Mouse (Mus musculus) testis, adult 2 months (tissue): ENCODE results near the gene Bag6. TPM values are rescaled to one million over a fixed set of nuclear protein-coding genes. Genes with fewer than 3 reads are reported as not detected.
A peak's percentile ranks its signal among the peaks of the same experiment; 100 is the strongest.
"Not testable (repeated sequence)": the region's sequence is repeated elsewhere in the genome, so short reads cannot be mapped to it uniquely, and the experiment has no call there.

Experiments used
- H3K27ac ChIP-seq: fragments of 200-500 bp; 2 replicates; pipeline ENCODE4 v1.5.1; 2012; ENCODE audit warnings: low read depth, low read length; ENCODE audit not compliant: control insufficient read depth, insufficient read depth
- H3K27me3 ChIP-seq: fragments of 200-500 bp; 2 replicates; pipeline ENCODE4 v1.6.1; 2012; ENCODE audit warnings: mild to moderate bottlenecking, low read length, moderate library complexity; ENCODE audit not compliant: control insufficient read depth, insufficient read depth
- H3K36me3 ChIP-seq: fragments of 200-500 bp; 2 replicates; pipeline ENCODE4 v1.6.1; 2012; ENCODE audit warnings: mild to moderate bottlenecking, low read length; ENCODE audit not compliant: control insufficient read depth, insufficient read depth
- H3K4me1 ChIP-seq: fragments of 200-500 bp; 2 replicates; pipeline ENCODE4 v1.6.1; 2012; ENCODE audit warnings: low read length; ENCODE audit not compliant: control insufficient read depth, insufficient read depth
- H3K4me3 ChIP-seq: fragments of 200-500 bp; 2 replicates; pipeline ENCODE4 v1.5.1; 2012; ENCODE audit warnings: low read depth, mild to moderate bottlenecking, low read length, moderate library complexity, mixed read lengths; ENCODE audit not compliant: control insufficient read depth
- CTCF ChIP-seq: fragments of 200-500 bp; IDR thresholded peaks from 2 replicates; pipeline ENCODE4 v1.5.1; 2012; ENCODE audit warnings: low read depth, mild to moderate bottlenecking, inconsistent platforms, low read length, moderate library complexity; ENCODE audit not compliant: control insufficient read depth, insufficient read depth, insufficient replicate concordance
- POLR2A ChIP-seq: fragments of 200-500 bp; IDR thresholded peaks from 2 replicates; pipeline ENCODE4 v1.6.1; 2012; ENCODE audit warnings: low read depth, mild to moderate bottlenecking, inconsistent platforms, low read length, moderate library complexity; ENCODE audit not compliant: control insufficient read depth
- polyA plus RNA-seq: library from polyadenylated mRNA; depleted of rRNA; stranded (reverse); fragments of >200 nt; gene quantifications from 2 replicates; pipeline ENCODE4 v1.2.3, GENCODE M21; 2012

Gene Bag6
- polyA plus RNA-seq, 1 experiment = 709 TPM

GRCm38 (mm10) chr17:35120745-35121142, 14.2 kb upstream of the Bag6 start:
- peak overlapping the region; percentile 79 for H3K27ac ChIP-seq
- no peak for TF ChIP-seq CTCF
- no peak for TF ChIP-seq POLR2A
- peak overlapping the region; percentile 96 for H3K4me3 ChIP-seq
- no peaks in the 10 kb centered on the region; the same call in none of the 2 replicates for H3K36me3 ChIP-seq
- H3K27me3 ChIP-seq = no peaks in the 10 kb centered on the region
- H3K4me1 ChIP-seq = peaks cover 9% of the 10 kb centered on the region

GRCm38 (mm10) chr17:35121143-35121799, 13.7 kb upstream of the Bag6 start, which contains the start of gene Gpank1:
Gene Gpank1, plus strand, starts transcription at chr17:35121455.
- Histone ChIP-seq H3K27ac (peak within 1 kb of the TSS; percentile 97), H3K36me3 (no peaks in the 10 kb centered on the region; the same call in none of the 2 replicates), H3K4me1 (peaks cover 13% of the 10 kb centered on the region), H3K4me3 (peak within 1 kb of the TSS; percentile 96), H3K27me3 (no peaks in the 10 kb centered on the region)
- TF ChIP-seq CTCF (no peak; the same call in 1 of the 2 replicates), POLR2A (peak; percentile 76)

- H3K4me3 ChIP-seq = peak within 1 kb of the TSS; percentile 96
- no peaks in the 10 kb centered on the region for H3K27me3 ChIP-seq
- peaks cover 19% of the 10 kb centered on the region for H3K4me1 ChIP-seq
- H3K27ac ChIP-seq = peak within 1 kb of the TSS; percentile 97
- TF ChIP-seq CTCF = no peak
- H3K36me3 ChIP-seq = no peaks in the 10 kb centered on the region; the same call in none of the 2 replicates
These were observed 13.1 kb upstream of the Bag6 start, which contains the start of gene Csnk2b for GRCm38 (mm10) chr17:35121871-35122303. Gene Csnk2b, minus strand, starts transcription at chr17:35122053.

- H3K36me3 ChIP-seq, H3K27ac ChIP-seq, H3K27me3 ChIP-seq: not testable (repeated sequence)
- Histone ChIP-seq H3K4me1 (peaks cover 27% of the 10 kb centered on the region), H3K4me3 (peak overlapping the region; percentile 56)
These were observed 11.7 kb upstream of the Bag6 start for GRCm38 (mm10) chr17:35123287-35123686.

- H3K36me3 ChIP-seq, H3K4me3 ChIP-seq: not testable (repeated sequence)
- peaks cover 27% of the 10 kb centered on the region for H3K4me1 ChIP-seq
These were observed 10.6 kb upstream of the Bag6 start for GRCm38 (mm10) chr17:35124261-35124896.

GRCm38 (mm10) chr17:35125081-35125480, 9.9 kb upstream of the Bag6 start:
- Histone ChIP-seq H3K4me3 (no peak overlapping the region), H3K27ac (no peak overlapping the region), H3K36me3 (no peaks in the 10 kb centered on the region; the same call in none of the 2 replicates), H3K27me3 (no peaks in the 10 kb centered on the region), H3K4me1 (peaks cover 26% of the 10 kb centered on the region)
- TF ChIP-seq POLR2A (no peak), CTCF (no peak)

More at GRCm38 (mm10) chr17:35124261-35124896, 10.6 kb upstream of the Bag6 start:
- H3K27me3 ChIP-seq, H3K27ac ChIP-seq: not testable (repeated sequence)

GRCm38 (mm10) chr17:35125578-35125977, 9.4 kb upstream of the Bag6 start:
- Histone ChIP-seq H3K27me3 (no peaks in the 10 kb centered on the region), H3K36me3 (no peaks in the 10 kb centered on the region; the same call in 1 of the 2 replicates), H3K4me1 (peaks cover 21% of the 10 kb centered on the region), H3K4me3 (no peak overlapping the region), H3K27ac (no peak overlapping the region)
- TF ChIP-seq POLR2A (no peak), CTCF (no peak)

GRCm38 (mm10) chr17:35126206-35126611, 8.8 kb upstream of the Bag6 start, which contains the start of gene D17H6S53E:
Gene D17H6S53E, plus strand, starts transcription at chr17:35126373.
- no peak for TF ChIP-seq CTCF
- TF ChIP-seq POLR2A = peak; percentile 57
- H3K36me3 ChIP-seq = no peaks in the 10 kb centered on the region; the same call in 1 of the 2 replicates

More at GRCm38 (mm10) chr17:35126206-35126611, 8.8 kb upstream of the Bag6 start, which contains the start of gene D17H6S53E:
- Histone ChIP-seq H3K4me3 (peak within 1 kb of the TSS; percentile 88), H3K27ac (peak within 1 kb of the TSS; percentile 74), H3K27me3 (no peaks in the 10 kb centered on the region), H3K4me1 (peaks cover 20% of the 10 kb centered on the region)
